Mouse (Mus musculus): ENCODE measurements around the gene Mcm3ap. TPM values are rescaled to one million over a fixed set of nuclear protein-coding genes. Genes with fewer than 3 reads are reported as not detected.

Mcm3ap gene
- polyA plus RNA-seq (2011; ENCODE audit: insufficient read depth, insufficient read length, low read depth, missing spikeins): 59.1 and 66.6 TPM in 2 replicates

DNA sequence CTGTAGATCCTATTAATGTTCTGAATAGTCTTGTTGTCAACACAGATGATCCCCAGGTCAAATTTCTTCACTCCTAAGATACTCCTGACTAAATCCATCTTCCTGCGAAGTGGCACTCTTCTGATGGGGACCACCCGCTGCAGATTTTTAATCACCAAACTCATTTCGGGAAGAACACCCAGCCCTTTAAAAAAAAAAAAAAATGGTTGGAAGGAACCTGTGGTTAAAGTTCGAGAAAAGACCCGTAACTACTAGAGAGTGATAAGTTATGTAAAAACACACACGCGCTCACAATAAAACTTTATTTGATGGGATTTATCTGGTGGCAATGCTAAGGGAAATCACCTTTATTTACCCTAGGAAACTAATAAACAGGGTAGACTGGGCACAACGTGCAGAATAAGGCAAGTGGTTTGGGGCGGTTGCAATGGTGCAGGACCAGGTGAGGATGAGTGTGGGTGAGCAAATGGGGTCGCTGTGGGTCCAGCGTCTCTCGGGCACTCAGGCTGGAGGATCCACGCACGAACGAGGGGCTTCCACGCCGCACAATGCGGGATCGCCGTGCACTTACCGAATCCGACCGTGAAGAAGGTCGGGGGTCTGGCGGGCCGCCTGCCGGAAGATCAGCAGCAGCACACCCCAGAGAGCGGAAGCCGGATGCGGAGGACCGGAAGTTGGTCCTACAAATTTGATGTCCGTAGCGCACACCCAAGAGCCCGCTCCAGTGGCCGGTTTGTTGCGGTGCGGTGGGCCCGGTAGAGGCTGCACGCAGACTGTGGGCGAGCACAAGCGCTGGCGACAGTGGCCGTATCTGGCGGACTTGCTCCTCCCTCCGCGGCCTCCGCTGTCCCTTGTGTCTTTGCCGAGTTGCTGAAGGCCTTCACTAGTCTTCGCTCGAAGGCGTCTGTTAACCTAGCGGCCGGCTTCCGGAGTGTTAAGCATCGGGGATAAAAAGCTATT lies at the start of gene Mcm3ap, which contains the start of gene Ybey:
Gene Mcm3ap, plus strand, starts transcription at position 725 of the 960 bp plus-strand sequence.
Gene Ybey, minus strand, starts transcription at position 912 of the 960 bp plus-strand sequence.
- H3K4me1 ChIP-seq (ENCODE audit: control insufficient read depth, insufficient read depth, low read length): no peaks in the 10 kb centered on the region
- peaks cover 20% of the 10 kb centered on the region for H3K36me3 ChIP-seq (ENCODE audit: control insufficient read depth, insufficient read depth, low read length, poor library complexity, severe bottlenecking)
- H3K27ac ChIP-seq (ENCODE audit: insufficient read depth, low read length): no peak within 1 kb of the TSS
- peak within 1 kb of the TSS; percentile 89 for H3K4me3 ChIP-seq (ENCODE audit: low read depth, low read length)
- TF ChIP-seq EP300 (IDR thresholded peaks at IDR 0.05; ENCODE audit: insufficient read depth, low read depth, low read length) (no peak), POLR2A (IDR thresholded peaks at IDR 0.05; ENCODE audit: insufficient read depth, low read length) (no peak), CTCF (IDR thresholded peaks at IDR 0.05; ENCODE audit: low read depth, low read length) (no peak)
- peak within 1 kb of the TSS; percentile 79 for H3K9ac ChIP-seq (ENCODE audit: low read depth, poor library complexity, severe bottlenecking)
- H3K27me3 ChIP-seq (ENCODE audit: control insufficient read depth, insufficient read depth, low read length, poor library complexity, severe bottlenecking): no peaks in the 10 kb centered on the region
- no peaks in the 10 kb centered on the region for H3K9me3 ChIP-seq (replicated peaks; ENCODE audit: control insufficient read depth, insufficient read depth, low read length, poor library complexity, severe bottlenecking)

DNA sequence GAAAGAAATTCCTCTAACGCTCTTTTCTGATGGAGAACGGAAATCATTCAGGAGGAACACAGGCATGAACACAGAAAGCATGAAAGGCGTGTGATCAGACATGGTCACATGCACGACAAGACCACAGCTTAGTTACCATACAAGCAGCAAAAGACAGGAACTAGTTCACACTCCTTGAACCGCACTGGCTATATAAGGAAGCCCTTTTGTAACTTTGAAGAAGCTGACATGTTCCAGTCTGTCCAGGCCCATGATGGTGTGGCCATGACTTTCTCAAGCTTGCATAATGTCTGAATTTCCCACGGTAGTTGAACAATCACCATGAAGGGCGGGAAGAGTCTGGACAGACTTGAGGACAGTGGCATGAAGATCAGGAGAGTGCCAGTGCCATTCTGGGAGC lies 43.1 kb upstream of the Mcm3ap start:
- peaks cover 63% of the 10 kb centered on the region for H3K36me3 ChIP-seq (ENCODE audit: control insufficient read depth, insufficient read depth, low read length, poor library complexity, severe bottlenecking)
- H3K27me3 ChIP-seq (ENCODE audit: control insufficient read depth, insufficient read depth, low read length, poor library complexity, severe bottlenecking): no peaks in the 10 kb centered on the region
- H3K4me1 ChIP-seq (ENCODE audit: control insufficient read depth, insufficient read depth, low read length): no peaks in the 10 kb centered on the region
- H3K9me3 ChIP-seq (replicated peaks; ENCODE audit: control insufficient read depth, insufficient read depth, low read length, poor library complexity, severe bottlenecking): no peaks in the 10 kb centered on the region
- TF ChIP-seq CTCF (IDR thresholded peaks at IDR 0.05; ENCODE audit: low read depth, low read length) (no peak), POLR2A (IDR thresholded peaks at IDR 0.05; ENCODE audit: insufficient read depth, low read length) (no peak), EP300 (IDR thresholded peaks at IDR 0.05; ENCODE audit: insufficient read depth, low read depth, low read length) (no peak)
- no peak overlapping the region for H3K27ac ChIP-seq (ENCODE audit: insufficient read depth, low read length)
- H3K4me3 ChIP-seq (ENCODE audit: low read depth, low read length): no peak overlapping the region
- H3K9ac ChIP-seq (ENCODE audit: low read depth, poor library complexity, severe bottlenecking): no peak overlapping the region

DNA sequence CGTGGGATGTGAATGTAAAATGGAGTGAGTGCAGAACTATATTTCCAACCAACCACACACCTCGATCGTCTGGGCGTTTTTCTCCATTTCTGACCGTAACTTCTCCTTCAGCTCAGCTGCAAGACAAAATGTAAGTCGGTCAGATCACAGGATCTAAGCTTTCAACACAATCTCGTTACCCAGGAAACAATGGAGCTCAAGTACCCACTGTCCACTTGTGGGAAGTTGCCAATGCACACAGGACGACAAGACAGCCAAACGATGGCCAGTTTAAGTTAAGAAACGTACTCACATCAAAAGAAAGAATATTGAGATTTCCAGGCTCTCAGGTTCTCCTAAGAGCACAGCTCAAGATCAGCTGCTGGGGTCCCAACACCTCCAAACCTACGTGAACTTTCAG lies 34.8 kb upstream of the Mcm3ap start:
- Histone ChIP-seq H3K9ac (ENCODE audit: low read depth, poor library complexity, severe bottlenecking) (no peak overlapping the region), H3K9me3 (replicated peaks; ENCODE audit: control insufficient read depth, insufficient read depth, low read length, poor library complexity, severe bottlenecking) (no peaks in the 10 kb centered on the region), H3K4me3 (ENCODE audit: low read depth, low read length) (no peak overlapping the region), H3K27me3 (ENCODE audit: control insufficient read depth, insufficient read depth, low read length, poor library complexity, severe bottlenecking) (no peaks in the 10 kb centered on the region), H3K4me1 (ENCODE audit: control insufficient read depth, insufficient read depth, low read length) (no peaks in the 10 kb centered on the region), H3K36me3 (ENCODE audit: control insufficient read depth, insufficient read depth, low read length, poor library complexity, severe bottlenecking) (peaks cover 62% of the 10 kb centered on the region), H3K27ac (ENCODE audit: insufficient read depth, low read length) (no peak overlapping the region)
- TF ChIP-seq CTCF (IDR thresholded peaks at IDR 0.05; ENCODE audit: low read depth, low read length) (no peak), POLR2A (IDR thresholded peaks at IDR 0.05; ENCODE audit: insufficient read depth, low read length) (no peak), EP300 (IDR thresholded peaks at IDR 0.05; ENCODE audit: insufficient read depth, low read depth, low read length) (no peak)

DNA sequence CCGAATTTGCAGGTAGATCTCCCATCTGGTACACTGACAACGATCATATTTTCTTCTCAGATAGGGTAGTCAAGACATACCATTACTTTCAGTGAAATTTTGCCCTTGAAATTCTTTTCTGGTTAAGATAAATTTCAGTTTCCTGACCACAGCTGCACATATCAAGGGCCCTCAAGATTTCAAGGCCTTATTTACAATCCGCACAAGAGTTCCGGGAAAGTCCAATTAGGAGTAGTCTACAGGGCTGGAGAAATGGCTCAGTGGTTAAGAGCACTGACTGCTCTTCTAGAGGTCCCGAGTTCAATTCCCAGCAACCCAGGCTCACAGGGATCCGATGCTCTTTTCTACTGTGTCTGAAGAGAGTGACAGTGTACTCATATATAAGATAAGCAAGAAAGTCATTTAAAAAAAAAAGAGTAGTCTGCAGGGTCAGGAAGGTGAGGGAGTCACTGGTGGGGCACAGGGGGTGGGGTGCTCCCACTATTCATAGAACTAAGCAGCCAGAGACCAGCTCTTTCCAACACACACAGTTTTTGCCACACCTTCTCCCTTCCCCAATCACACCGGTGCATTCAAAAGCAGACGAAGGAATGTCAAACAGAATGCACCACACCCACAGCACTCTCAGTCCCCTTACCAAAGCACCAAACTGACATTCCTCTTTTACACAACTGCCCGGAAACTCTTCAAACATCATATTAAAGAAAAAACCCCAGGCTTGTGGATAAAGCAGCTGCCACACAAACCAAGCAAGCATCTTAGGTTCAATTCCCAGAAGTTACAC lies 29.4 kb upstream of the Mcm3ap start:
- H3K27me3 ChIP-seq (ENCODE audit: control insufficient read depth, insufficient read depth, low read length, poor library complexity, severe bottlenecking): no peaks in the 10 kb centered on the region
- H3K9ac ChIP-seq (ENCODE audit: low read depth, poor library complexity, severe bottlenecking): peak overlapping the region; percentile 49
- peak; percentile 77; the same call in 1 of the 2 replicates for TF ChIP-seq EP300 (IDR thresholded peaks at IDR 0.05; ENCODE audit: insufficient read depth, low read depth, low read length)
- TF ChIP-seq POLR2A (IDR thresholded peaks at IDR 0.05; ENCODE audit: insufficient read depth, low read length): no peak
- no peaks in the 10 kb centered on the region for H3K9me3 ChIP-seq (replicated peaks; ENCODE audit: control insufficient read depth, insufficient read depth, low read length, poor library complexity, severe bottlenecking)
- peaks cover 18% of the 10 kb centered on the region for H3K36me3 ChIP-seq (ENCODE audit: control insufficient read depth, insufficient read depth, low read length, poor library complexity, severe bottlenecking)
- peaks cover 3% of the 10 kb centered on the region for H3K4me1 ChIP-seq (ENCODE audit: control insufficient read depth, insufficient read depth, low read length)
- H3K4me3 ChIP-seq (ENCODE audit: low read depth, low read length): no peak overlapping the region
- H3K27ac ChIP-seq (ENCODE audit: insufficient read depth, low read length): peak overlapping the region; percentile 91

DNA sequence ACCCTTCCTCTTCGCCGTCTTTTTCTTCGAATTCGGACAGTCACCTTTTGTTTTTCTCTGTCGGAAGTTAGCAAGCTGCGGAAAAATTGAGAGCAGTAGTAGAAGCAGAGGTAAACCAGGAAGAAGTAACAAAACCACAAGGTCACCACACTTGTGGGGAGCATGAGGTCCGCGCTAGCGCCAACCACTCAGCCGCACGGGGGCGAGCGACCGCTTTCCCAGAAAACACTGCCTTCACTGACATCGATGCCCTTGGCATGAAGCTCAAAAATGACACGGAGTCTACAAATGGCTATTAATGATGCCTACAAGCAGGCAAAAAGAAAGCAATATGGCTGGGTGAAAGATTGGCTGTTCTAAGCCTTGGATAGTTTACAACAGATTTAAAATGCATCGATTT lies 28.4 kb upstream of the Mcm3ap start, which contains the start of gene AC141477.1:
Gene AC141477.1, minus strand, starts transcription at position 164 of the 400 bp plus-strand sequence.
- peak within 1 kb of the TSS; percentile 91 for H3K27ac ChIP-seq (ENCODE audit: insufficient read depth, low read length)
- peak; percentile 52 for TF ChIP-seq CTCF (IDR thresholded peaks at IDR 0.05; ENCODE audit: low read depth, low read length)
- 0 out of 2 replicates have a peak, but pooled peaks have one; percentile 8 for TF ChIP-seq EP300 (IDR thresholded peaks at IDR 0.05; ENCODE audit: insufficient read depth, low read depth, low read length)
- no peak for TF ChIP-seq POLR2A (IDR thresholded peaks at IDR 0.05; ENCODE audit: insufficient read depth, low read length)
- H3K9me3 ChIP-seq (replicated peaks; ENCODE audit: control insufficient read depth, insufficient read depth, low read length, poor library complexity, severe bottlenecking): no peaks in the 10 kb centered on the region

More for the DNA sequence above, 28.4 kb upstream of the Mcm3ap start, which contains the start of gene AC141477.1:
- H3K9ac ChIP-seq (ENCODE audit: low read depth, poor library complexity, severe bottlenecking): peak within 1 kb of the TSS; percentile 49
- peaks cover 9% of the 10 kb centered on the region for H3K36me3 ChIP-seq (ENCODE audit: control insufficient read depth, insufficient read depth, low read length, poor library complexity, severe bottlenecking)
- peak within 1 kb of the TSS; percentile 39 for H3K4me3 ChIP-seq (ENCODE audit: low read depth, low read length)
- peaks cover 3% of the 10 kb centered on the region for H3K4me1 ChIP-seq (ENCODE audit: control insufficient read depth, insufficient read depth, low read length)
- no peaks in the 10 kb centered on the region for H3K27me3 ChIP-seq (ENCODE audit: control insufficient read depth, insufficient read depth, low read length, poor library complexity, severe bottlenecking)

Measured in ES-Bruce4 (cell line).